Mouse (Mus musculus) cerebellum, postnatal 36 days (tissue): ENCODE data around the gene Fbn1.

Experiments used
- DNase-seq, 2 experiments: peaks; one replicate each; pipeline ENCODE4 v3.0.0; 2021 to 2022; ENCODE audit warnings: mixed read lengths in 2 of 2

Gene Fbn1

GRCm38 (mm10) chr2:125496696-125497095 lies 11.1 kb downstream of the Fbn1 start:
- DNase-seq = peak; percentile 49 to 59

GRCm38 (mm10) chr2:125494831-125495812 lies 12.7 kb downstream of the Fbn1 start:
- DNase-seq = no peak

- DNase-seq = no peak
Measured at GRCm38 (mm10) chr2:125494291-125494690, 13.5 kb downstream of the Fbn1 start.

- no peak for DNase-seq
Measured at GRCm38 (mm10) chr2:125492050-125492900, 15.5 kb downstream of the Fbn1 start.

- DNase-seq = no peak
Measured at GRCm38 (mm10) chr2:125489979-125490378, 17.8 kb downstream of the Fbn1 start.

GRCm38 (mm10) chr2:125484910-125485309 lies 22.9 kb downstream of the Fbn1 start:
- DNase-seq = no peak

- DNase-seq = no peak
Measured at GRCm38 (mm10) chr2:125484164-125484563, 23.6 kb downstream of the Fbn1 start.

- no peak for DNase-seq
Measured at GRCm38 (mm10) chr2:125481531-125482317, 26.1 kb downstream of the Fbn1 start.

- DNase-seq = no peak
Measured at GRCm38 (mm10) chr2:125481116-125481515, 26.7 kb downstream of the Fbn1 start.

GRCm38 (mm10) chr2:125480057-125480456 lies 27.7 kb downstream of the Fbn1 start:
- DNase-seq = no peak

GRCm38 (mm10) chr2:125478705-125479104 lies 29.1 kb downstream of the Fbn1 start:
- no peak for DNase-seq

GRCm38 (mm10) chr2:125477367-125477766 lies 30.4 kb downstream of the Fbn1 start:
- no peak for DNase-seq

- DNase-seq = no peak
Measured at GRCm38 (mm10) chr2:125476231-125476630, 31.6 kb downstream of the Fbn1 start.

- DNase-seq = no peak
Measured at GRCm38 (mm10) chr2:125474690-125475089, 33.1 kb downstream of the Fbn1 start.

- no peak for DNase-seq
Measured at GRCm38 (mm10) chr2:125473228-125473627, 34.6 kb downstream of the Fbn1 start.

GRCm38 (mm10) chr2:125471721-125472120 lies 36.1 kb downstream of the Fbn1 start:
- DNase-seq = no peak

GRCm38 (mm10) chr2:125470553-125471295 lies 37.1 kb downstream of the Fbn1 start:
- DNase-seq = no peak

- no peak for DNase-seq
Measured at GRCm38 (mm10) chr2:125464036-125464435, 43.8 kb downstream of the Fbn1 start.

- no peak for DNase-seq
Measured at GRCm38 (mm10) chr2:125459087-125459486, 48.7 kb downstream of the Fbn1 start.

GRCm38 (mm10) chr2:125456059-125456789 lies 51.6 kb downstream of the Fbn1 start:
- no peak for DNase-seq

- DNase-seq = no peak
Measured at GRCm38 (mm10) chr2:125454781-125455180, 53.0 kb downstream of the Fbn1 start.
